Mouse (Mus musculus) liver, embryonic 13.5 days (tissue): ENCODE data around the gene Casq1. TPM values are rescaled to one million over a fixed set of nuclear protein-coding genes. Genes with fewer than 3 reads are reported as not detected.
"Not testable (repeated sequence)": the region's sequence is repeated elsewhere in the genome, so short reads cannot be mapped to it uniquely, and the experiment has no call there.

Source experiments
- ATAC-seq: fragments of 200-750 bp; cut with Nextera tagmentation; 2 replicates; pipeline ENCODE4 v1.8.0; 2017; ENCODE audit warnings: low read depth, mild to moderate bottlenecking, moderate number of reproducible peaks, moderate library complexity
- DNase-seq: peaks from one replicate; pipeline ENCODE4 v3.0.0; 2022
- H3K27ac ChIP-seq: fragments of 300-500 bp; sonication (generic); 2 replicates; pipeline ENCODE4 v1.5.1; 2015; ENCODE audit warnings: moderate library complexity, mild to moderate bottlenecking, inconsistent platforms
- H3K27me3 ChIP-seq: fragments of 300-500 bp; sonication (generic); 2 replicates; pipeline ENCODE4 v1.6.1; 2015; ENCODE audit warnings: mild to moderate bottlenecking, inconsistent platforms
- H3K36me3 ChIP-seq: fragments of 300-500 bp; sonication (generic); 2 replicates; pipeline ENCODE4 v1.6.1; 2015; ENCODE audit warnings: mild to moderate bottlenecking, inconsistent platforms
- H3K4me1 ChIP-seq: fragments of 300-500 bp; sonication (generic); replicated peaks from 2 replicates; pipeline ENCODE4 v1.6.1; 2015; ENCODE audit warnings: inconsistent platforms
- H3K4me2 ChIP-seq: fragments of 300-500 bp; sonication (generic); 2 replicates; pipeline ENCODE4 v1.6.1; 2015; ENCODE audit warnings: inconsistent platforms, mild to moderate bottlenecking, moderate library complexity
- H3K4me3 ChIP-seq: fragments of 300-500 bp; sonication (generic); replicated peaks from 2 replicates; pipeline ENCODE4 v1.5.1; 2015; ENCODE audit warnings: mild to moderate bottlenecking, inconsistent platforms
- H3K9ac ChIP-seq: fragments of 300-500 bp; sonication (generic); 2 replicates; pipeline ENCODE4 v1.6.1; 2015; ENCODE audit warnings: mild to moderate bottlenecking, inconsistent platforms
- H3K9me3 ChIP-seq: fragments of 300-500 bp; sonication (generic); replicated peaks from 2 replicates; pipeline ENCODE4 v1.6.1; 2016; ENCODE audit warnings: inconsistent platforms
- WGBS: fragments of 180-500 bp; shearing (Covaris S2); methylation state at CpG from one replicate; pipeline ENCODE4 v1.1.7; 2015; ENCODE audit not compliant: insufficient replicate concordance; 5-methylcytosine and 5-hydroxymethylcytosine counted together
- polyA plus RNA-seq: library from polyadenylated mRNA; unstranded; fragments of >200 nt; fragmentation: Nextera tagmentation; extraction: Ambion mirVana; gene quantifications from 2 replicates; pipeline ENCODE4 v1.2.1, GENCODE M21; 2015

Gene Casq1
- 0.29 and 0.55 TPM in 2 replicates for polyA plus RNA-seq

DNA sequence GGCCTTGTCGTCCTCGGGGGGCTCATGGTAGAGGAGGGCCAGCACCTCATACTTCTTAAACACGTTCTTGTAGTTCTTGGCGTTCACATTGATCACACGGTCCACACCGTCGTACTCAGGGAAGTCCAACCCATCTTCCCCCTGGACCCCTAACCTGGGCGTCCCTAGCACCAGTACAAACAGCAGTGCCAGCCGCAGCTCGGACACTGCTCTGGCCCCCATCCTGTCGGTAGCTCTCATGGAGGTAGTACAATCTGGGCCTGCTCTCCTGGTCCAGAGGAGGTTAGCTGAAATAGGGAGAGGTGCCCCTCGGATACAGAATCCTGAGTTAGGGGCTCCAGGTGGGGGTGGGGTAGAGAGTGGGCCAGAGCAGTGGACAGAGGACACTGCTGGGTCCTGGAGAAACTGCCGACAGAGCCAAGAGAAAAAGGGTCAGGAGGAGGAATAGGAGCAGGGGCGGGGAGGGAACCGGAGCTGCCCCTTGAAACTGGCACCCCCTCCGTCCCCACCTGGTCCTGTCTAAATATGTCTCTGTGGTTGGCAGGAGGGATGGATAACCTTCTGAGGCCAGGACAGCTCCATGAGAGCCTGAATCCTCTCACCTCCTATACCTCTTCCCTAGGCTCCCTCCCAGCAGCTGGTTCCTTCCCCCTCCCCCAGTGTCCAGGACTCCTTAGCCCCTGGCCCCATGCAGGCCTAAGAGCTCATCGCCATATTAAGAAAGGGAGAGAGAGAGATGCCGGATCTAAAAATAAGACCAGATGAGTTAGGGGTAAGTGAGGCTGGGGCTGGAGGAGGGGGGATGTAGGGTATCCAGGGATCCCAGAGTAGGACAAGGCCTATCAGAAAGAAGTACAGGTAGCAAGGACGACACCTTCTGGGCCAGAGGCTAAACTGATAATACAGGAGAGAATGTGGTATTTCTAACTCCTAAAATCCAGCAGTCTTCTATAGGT is at the start of gene Casq1:
TSS of gene Casq1 (minus strand) at position 418 of the 956 bp plus-strand sequence.
- WGBS, result 77% methylated on average over 19 of the region's 19 CpGs
- Histone ChIP-seq H3K4me1 (peaks cover 9% of the 10 kb centered on the region), H3K4me3 (no peak within 1 kb of the TSS), H3K4me2 (no peak within 1 kb of the TSS), H3K9ac (no peak within 1 kb of the TSS), H3K27me3 (no peaks in the 10 kb centered on the region), H3K9me3 (no peaks in the 10 kb centered on the region), H3K36me3 (no peaks in the 10 kb centered on the region), H3K27ac (no peak within 1 kb of the TSS)
- DNase-seq (no peak), ATAC-seq (no peak)

- Histone ChIP-seq H3K36me3 (no peaks in the 10 kb centered on the region), H3K9ac (no peak within 1 kb of the TSS), H3K4me3 (no peak within 1 kb of the TSS), H3K4me1 (no peaks in the 10 kb centered on the region), H3K4me2 (no peak within 1 kb of the TSS), H3K27me3 (no peaks in the 10 kb centered on the region), H3K27ac (no peak within 1 kb of the TSS), H3K9me3 (0 out of 2 replicates have a peak, but pooled peaks cover 3% of the 10 kb centered on the region)
- 63% methylated on average over 8 of the region's 8 CpGs for WGBS
- ATAC-seq (no peak), DNase-seq (no peak)
Observed at GRCm38 (mm10) chr1:172261477-172262078, 41.9 kb upstream of the Casq1 start, which contains the start of gene Igsf8. TSS of gene Igsf8 (plus strand) at chr1:172261641.

DNA sequence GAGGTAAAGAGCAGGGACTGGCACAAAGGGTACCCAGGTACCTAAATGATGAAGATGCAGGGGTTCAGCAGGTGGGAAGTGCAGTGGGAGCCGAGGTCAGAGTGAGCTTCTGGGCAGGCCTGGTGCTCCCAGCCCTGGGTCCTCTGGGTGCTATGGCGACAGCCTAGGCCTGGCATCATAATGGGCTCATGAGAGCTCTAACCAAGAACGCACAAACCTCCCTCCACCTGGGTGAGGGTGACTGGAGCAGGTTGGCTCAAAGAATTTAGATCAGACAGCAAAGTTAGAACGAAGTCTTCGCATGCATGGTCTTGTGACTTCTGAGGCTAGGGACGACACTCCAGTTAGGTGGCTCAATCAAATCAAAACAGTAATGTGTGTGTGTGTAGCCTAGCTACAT is 38.6 kb upstream of the Casq1 start, which contains the start of gene Atp1a4:
TSS of gene Atp1a4 (minus strand) at position 101 of the 400 bp plus-strand sequence.
- no peaks in the 10 kb centered on the region for H3K9me3 ChIP-seq
- DNase-seq, result no peak
- 69% methylated on average over 6 of the region's 6 CpGs for WGBS
- no peak within 1 kb of the TSS for H3K4me3 ChIP-seq
- H3K27ac ChIP-seq, result no peak within 1 kb of the TSS
- no peak within 1 kb of the TSS for H3K4me2 ChIP-seq
- no peaks in the 10 kb centered on the region for H3K27me3 ChIP-seq
- no peak within 1 kb of the TSS for H3K9ac ChIP-seq
- no peaks in the 10 kb centered on the region for H3K36me3 ChIP-seq
- no peak for ATAC-seq
- H3K4me1 ChIP-seq, result no peaks in the 10 kb centered on the region

GRCm38 (mm10) chr1:172247679-172248078 is 28.0 kb upstream of the Casq1 start:
- DNase-seq, result no peak
- Histone ChIP-seq H3K36me3 (no peaks in the 10 kb centered on the region), H3K27me3 (peaks cover 41% of the 10 kb centered on the region), H3K9me3 (no peaks in the 10 kb centered on the region), H3K4me2 (no peak overlapping the region), H3K27ac (no peak overlapping the region), H3K4me1 (peaks cover 3% of the 10 kb centered on the region), H3K9ac (no peak overlapping the region), H3K4me3 (no peak overlapping the region)
- WGBS, result 26% methylated on average over 2 of the region's 2 CpGs
- no peak for ATAC-seq

DNA sequence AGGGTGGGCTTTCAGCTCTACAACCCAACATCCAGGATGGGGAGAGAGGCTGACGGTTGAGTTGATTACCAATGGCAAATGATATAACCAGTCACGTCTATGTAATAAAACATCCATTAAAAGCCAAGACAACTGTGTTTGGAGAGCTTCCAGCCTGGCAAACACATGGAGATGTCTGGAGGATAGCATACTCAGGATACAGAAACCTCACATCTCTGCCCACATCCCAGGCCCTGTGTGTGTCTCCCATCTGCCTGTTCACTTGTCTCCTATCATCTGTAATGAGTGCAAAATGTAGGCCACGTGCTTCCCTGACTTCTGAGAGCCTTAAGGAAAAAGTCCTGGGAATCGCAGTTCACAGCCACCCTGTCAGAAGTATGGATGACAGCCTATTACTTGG is 27.5 kb upstream of the Casq1 start:
- H3K4me3 ChIP-seq, result no peak overlapping the region
- peaks cover 45% of the 10 kb centered on the region for H3K27me3 ChIP-seq
- no peak for DNase-seq
- H3K4me1 ChIP-seq, result peaks cover 3% of the 10 kb centered on the region
- H3K4me2 ChIP-seq, result no peak overlapping the region
- WGBS, result 59% methylated on average over 4 of the region's 4 CpGs
- H3K27ac ChIP-seq, result no peak overlapping the region
- no peak overlapping the region for H3K9ac ChIP-seq
- ATAC-seq, result no peak
- no peaks in the 10 kb centered on the region for H3K9me3 ChIP-seq
- no peaks in the 10 kb centered on the region for H3K36me3 ChIP-seq

DNA sequence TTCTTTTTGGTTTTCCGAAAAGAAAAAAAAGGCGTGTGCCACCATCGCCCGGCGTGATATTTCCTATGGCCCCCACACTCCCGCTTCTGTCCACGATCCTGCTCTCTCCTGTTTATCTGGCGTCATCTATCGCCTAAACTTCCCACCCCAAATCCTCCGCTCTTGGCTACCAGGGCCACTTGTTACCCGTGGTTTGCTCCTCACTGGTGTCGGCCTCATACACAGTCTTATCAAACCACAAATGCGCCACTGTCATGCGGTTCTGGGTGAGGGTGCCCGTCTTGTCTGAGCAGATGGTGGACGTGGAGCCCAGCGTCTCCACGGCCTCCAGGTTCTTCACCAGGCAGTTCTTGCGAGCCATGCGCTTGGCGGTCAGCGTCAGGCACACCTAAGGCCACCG is 25.0 kb upstream of the Casq1 start:
- H3K27ac ChIP-seq, DNase-seq, H3K9ac ChIP-seq, H3K4me1 ChIP-seq, H3K9me3 ChIP-seq, ATAC-seq, H3K36me3 ChIP-seq: not testable (repeated sequence)
- H3K4me3 ChIP-seq, result peak overlapping the region; percentile 11; the same call in 1 of the 2 replicates
- peaks cover 47% of the 10 kb centered on the region for H3K27me3 ChIP-seq
- WGBS, result 25% methylated on average over 23 of the region's 23 CpGs
- H3K4me2 ChIP-seq, result peak overlapping the region; percentile 25

DNA sequence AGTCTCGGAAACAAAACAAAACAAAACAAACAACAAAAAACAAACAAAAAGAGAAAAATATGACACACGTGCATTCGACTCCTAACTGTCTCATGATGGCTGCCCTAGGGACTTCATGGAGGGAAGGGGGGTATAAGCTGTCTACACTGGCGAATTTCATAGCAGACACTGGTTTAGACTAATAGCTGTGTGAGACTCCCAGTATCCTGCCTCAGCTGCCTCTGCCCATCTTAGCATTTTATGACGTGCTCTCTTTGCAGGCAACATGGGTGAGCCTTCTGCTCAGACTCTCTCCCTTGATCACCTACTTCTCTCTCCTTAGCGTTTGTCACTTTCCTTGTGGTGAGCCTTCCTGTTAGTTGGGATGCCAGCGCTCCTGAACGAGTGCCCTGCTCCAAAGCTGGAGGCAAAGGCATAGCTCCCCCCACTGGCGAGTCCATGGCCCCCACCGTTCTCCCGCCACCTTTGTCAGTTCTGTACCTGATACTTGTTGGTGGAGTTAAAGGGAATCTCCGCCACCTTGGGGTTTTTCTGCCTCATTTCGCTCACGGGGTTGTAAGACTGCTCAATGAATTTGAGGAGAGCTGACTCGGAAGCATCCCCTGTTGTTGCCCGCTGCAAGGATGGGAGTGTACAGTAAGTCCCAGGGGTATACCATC is 24.0 kb upstream of the Casq1 start:
- no peak overlapping the region for H3K4me3 ChIP-seq
- peaks cover 3% of the 10 kb centered on the region for H3K4me1 ChIP-seq
- H3K27me3 ChIP-seq, result peaks cover 47% of the 10 kb centered on the region
- no peak overlapping the region for H3K27ac ChIP-seq
- H3K9me3 ChIP-seq, result no peaks in the 10 kb centered on the region
- no peaks in the 10 kb centered on the region for H3K36me3 ChIP-seq
- H3K9ac ChIP-seq, result no peak overlapping the region
- DNase-seq (no peak), ATAC-seq (no peak)
- WGBS, result 24% methylated on average over 16 of the region's 16 CpGs
- H3K4me2 ChIP-seq, result peak overlapping the region; percentile 25; the same call in 1 of the 2 replicates

- WGBS, result 50% methylated on average over 2 of the region's 2 CpGs
- no peaks in the 10 kb centered on the region for H3K9me3 ChIP-seq
- peaks cover 3% of the 10 kb centered on the region for H3K4me1 ChIP-seq
- ATAC-seq, result no peak
- H3K27ac ChIP-seq, result no peak overlapping the region
- H3K4me2 ChIP-seq, result no peak overlapping the region
- H3K36me3 ChIP-seq, result no peaks in the 10 kb centered on the region
- peaks cover 46% of the 10 kb centered on the region for H3K27me3 ChIP-seq
- no peak overlapping the region for H3K4me3 ChIP-seq
- no peak for DNase-seq
- H3K9ac ChIP-seq, result no peak overlapping the region
Observed at GRCm38 (mm10) chr1:172242401-172242800, 22.7 kb upstream of the Casq1 start.

GRCm38 (mm10) chr1:172240945-172241708 is 21.5 kb upstream of the Casq1 start:
- 26% methylated on average over 6 of the region's 6 CpGs for WGBS
- ATAC-seq (no peak), DNase-seq (no peak)
- H3K27ac ChIP-seq, result no peak overlapping the region
- H3K4me2 ChIP-seq, result no peak overlapping the region
- H3K9ac ChIP-seq, result no peak overlapping the region
- no peaks in the 10 kb centered on the region for H3K9me3 ChIP-seq
- peaks cover 3% of the 10 kb centered on the region for H3K4me1 ChIP-seq
- H3K4me3 ChIP-seq, result no peak overlapping the region
- no peaks in the 10 kb centered on the region for H3K36me3 ChIP-seq
- H3K27me3 ChIP-seq, result peaks cover 36% of the 10 kb centered on the region

- Histone ChIP-seq H3K27ac (no peak overlapping the region), H3K4me2 (no peak overlapping the region), H3K9ac (no peak overlapping the region), H3K27me3 (no peaks in the 10 kb centered on the region; the same call in 1 of the 2 replicates), H3K4me3 (no peak overlapping the region), H3K9me3 (no peaks in the 10 kb centered on the region), H3K4me1 (no peaks in the 10 kb centered on the region), H3K36me3 (no peaks in the 10 kb centered on the region)
- WGBS, result 74% methylated on average over 1 of the region's 1 CpGs
- DNase-seq (no peak), ATAC-seq (no peak)
Observed at GRCm38 (mm10) chr1:172229215-172229614, 9.5 kb upstream of the Casq1 start.
